Mouse (Mus musculus): ENCODE data around the gene Sh3bp5l. TPM values are rescaled to one million over a fixed set of nuclear protein-coding genes. Genes with fewer than 3 reads are reported as not detected.
A peak's percentile ranks its signal among the peaks of the same experiment; 100 is the strongest.
"Not testable (repeated sequence)": the region's sequence is repeated elsewhere in the genome, so short reads cannot be mapped to it uniquely, and the experiment has no call there.

Gene Sh3bp5l
- 19.5 and 20.6 TPM in 2 replicates for polyA plus RNA-seq (2012; ENCODE audit: insufficient read depth, insufficient read length, missing spikeins)

DNA sequence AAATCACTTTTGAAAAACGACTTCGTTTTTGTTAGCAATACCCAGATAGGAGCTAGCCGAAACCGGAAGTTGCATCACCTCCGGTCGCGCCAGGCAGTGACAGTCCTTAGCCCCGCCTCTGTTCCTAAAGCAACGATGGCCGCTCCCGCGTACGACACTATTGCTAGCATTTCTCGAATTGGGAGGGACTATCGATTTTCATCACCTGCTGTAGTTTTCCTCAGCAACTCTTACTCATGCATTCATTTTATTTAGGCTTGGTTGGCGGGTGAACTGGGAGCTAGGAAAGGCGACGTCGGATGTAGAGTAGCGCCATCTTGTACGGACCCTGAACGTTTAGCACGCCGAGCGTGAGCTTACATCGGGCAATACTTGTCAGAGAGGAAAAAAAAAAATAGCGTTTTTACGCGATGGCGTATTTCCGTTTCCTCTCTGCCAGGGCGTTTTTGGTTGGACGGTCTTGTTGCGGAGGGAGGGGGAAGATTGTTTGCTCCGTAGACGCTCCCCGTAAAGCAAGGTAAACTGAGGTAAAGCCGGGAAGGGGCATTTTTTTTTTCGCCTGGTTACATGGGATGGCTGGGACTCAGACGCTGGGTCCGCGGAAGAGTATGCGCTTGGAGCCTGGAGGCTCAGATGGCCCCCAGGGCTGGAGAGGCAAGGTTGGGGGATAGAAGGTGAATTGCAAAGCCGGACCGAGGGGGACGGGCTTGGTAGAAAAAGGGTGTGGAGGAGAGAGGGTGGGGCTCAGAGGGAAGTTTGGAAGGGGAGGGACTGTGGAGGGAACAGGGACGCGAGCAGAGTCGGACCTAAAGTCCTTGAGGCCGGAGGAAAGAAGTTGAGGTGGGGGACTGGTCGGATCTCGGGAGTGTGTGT is at the start of gene Sh3bp5l, which contains the start of gene Zfp672:
Sh3bp5l (plus strand) TSS at position 449 of the 873 bp plus-strand sequence.
Zfp672 (minus strand) TSS at position 64 of the 873 bp plus-strand sequence.
- Histone ChIP-seq H3K4me3 (ENCODE audit: insufficient read depth, low read depth, low read length) (peak within 1 kb of the TSS; percentile 84), H3K27ac (replicated peaks; ENCODE audit: low read depth, low read length) (peak within 1 kb of the TSS; percentile 96), H3K4me1 (ENCODE audit: control insufficient read depth, insufficient read depth, insufficient read length, low read length) (peaks cover 8% of the 10 kb centered on the region; the same call in 1 of the 2 replicates)

DNA sequence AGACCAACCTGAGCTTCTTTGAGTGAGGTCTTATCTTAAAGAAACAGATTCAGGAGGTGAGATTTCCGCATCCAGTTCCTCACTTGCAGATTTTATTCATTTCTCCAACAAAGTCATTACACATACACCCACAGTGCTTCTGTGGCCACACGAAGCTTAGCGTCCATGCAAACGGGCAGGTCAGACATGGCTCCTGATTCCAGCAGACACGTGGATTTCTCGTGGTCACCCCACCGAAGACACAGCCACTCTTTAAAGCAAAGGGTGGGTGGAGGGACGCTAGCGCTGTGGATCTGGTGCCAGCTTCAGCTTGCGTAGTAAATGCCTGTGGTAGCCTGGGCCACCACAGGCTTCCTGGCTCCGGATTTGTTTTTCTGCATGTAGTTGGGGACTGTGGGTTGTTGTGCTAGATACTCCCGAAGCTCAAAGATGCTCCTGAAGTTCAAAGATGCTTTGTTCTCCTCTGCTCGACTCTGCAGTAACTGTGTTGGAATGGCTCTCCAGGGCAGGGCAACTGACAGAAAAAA is 48.5 kb upstream of the Sh3bp5l start:
- H3K4me3 ChIP-seq (ENCODE audit: insufficient read depth, low read depth, low read length), result no peak overlapping the region
- no peaks in the 10 kb centered on the region for H3K4me1 ChIP-seq (ENCODE audit: control insufficient read depth, insufficient read depth, insufficient read length, low read length)
- no peak overlapping the region for H3K27ac ChIP-seq (replicated peaks; ENCODE audit: low read depth, low read length)

DNA sequence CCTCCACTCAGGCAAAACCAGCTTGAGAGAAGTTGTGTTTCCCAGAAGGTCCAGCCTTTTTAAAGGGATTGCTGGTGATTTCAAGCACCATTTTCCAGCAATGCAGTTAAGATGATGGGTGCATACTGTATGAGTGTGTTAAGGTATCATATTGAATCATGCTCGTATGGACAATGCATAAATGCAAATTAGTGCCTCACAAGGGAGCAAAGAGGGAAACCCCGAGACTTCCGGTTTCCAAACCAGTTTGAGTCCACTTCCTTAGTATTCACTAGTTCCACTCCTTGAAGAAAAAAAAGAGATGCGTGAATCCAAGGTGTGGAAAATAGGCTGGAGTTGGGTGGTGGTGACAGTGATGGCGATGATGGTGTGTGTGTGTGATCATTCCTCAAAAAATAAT is 48.0 kb upstream of the Sh3bp5l start:
- Histone ChIP-seq H3K4me3 (ENCODE audit: insufficient read depth, low read depth, low read length) (no peak overlapping the region), H3K4me1 (ENCODE audit: control insufficient read depth, insufficient read depth, insufficient read length, low read length) (no peaks in the 10 kb centered on the region), H3K27ac (replicated peaks; ENCODE audit: low read depth, low read length) (no peak overlapping the region)

DNA sequence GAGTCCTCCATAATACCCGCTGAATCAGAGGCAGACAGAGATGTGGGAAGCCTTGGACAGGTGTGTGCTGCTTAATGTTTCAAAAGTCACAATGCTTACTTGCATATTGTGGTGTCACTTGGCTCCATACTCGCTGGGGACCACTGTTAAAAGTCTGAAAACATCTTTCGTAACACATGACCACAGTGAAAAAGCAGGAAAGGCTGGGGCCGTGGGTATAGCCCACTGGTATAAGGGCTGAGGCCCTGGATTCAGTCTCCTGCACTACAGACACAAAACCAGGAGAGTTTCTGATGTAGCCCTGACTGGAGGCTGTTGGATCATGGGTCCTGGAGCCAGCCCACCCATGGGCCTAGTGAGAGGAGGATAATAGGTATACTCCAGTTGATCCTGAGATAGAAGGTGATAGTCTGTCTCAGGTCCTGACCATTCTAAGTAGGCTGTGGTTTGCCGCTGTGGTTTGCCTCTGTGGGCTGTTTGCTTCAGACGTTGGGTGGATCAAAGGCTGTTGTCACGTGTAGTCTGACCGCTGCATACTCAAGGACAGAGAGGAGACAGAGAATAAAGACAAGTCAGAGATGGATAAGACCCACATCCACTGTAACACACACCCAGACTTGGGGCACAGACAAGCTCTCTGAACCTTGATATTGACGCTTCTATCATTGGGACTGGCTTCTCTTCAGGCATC is 40.4 kb upstream of the Sh3bp5l start:
- Histone ChIP-seq H3K4me1 (ENCODE audit: control insufficient read depth, insufficient read depth, insufficient read length, low read length) (no peaks in the 10 kb centered on the region), H3K27ac (replicated peaks; ENCODE audit: low read depth, low read length) (no peak overlapping the region), H3K4me3 (ENCODE audit: insufficient read depth, low read depth, low read length) (no peak overlapping the region)

DNA sequence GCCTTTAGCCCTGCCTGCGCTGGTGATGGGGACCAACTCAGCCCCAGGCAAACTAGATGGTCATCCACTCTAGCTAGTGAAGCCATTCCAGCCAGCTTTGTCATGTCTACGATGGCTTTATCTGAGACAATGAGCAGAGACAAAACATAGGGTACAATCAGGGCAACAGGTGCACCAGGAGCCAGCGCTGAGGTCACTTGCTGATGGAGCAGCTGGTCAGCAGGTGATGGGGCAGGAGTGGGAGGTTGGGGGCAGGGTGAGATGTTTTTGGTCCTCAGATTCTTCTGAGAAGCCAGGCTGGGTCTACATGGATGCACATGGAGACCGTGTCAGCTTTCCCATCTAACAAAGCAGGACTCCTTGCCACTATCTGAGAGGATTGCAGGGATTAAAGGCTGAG is 39.7 kb upstream of the Sh3bp5l start:
- Histone ChIP-seq H3K27ac (replicated peaks; ENCODE audit: low read depth, low read length) (no peak overlapping the region), H3K4me1 (ENCODE audit: control insufficient read depth, insufficient read depth, insufficient read length, low read length) (no peaks in the 10 kb centered on the region), H3K4me3 (ENCODE audit: insufficient read depth, low read depth, low read length) (no peak overlapping the region)

DNA sequence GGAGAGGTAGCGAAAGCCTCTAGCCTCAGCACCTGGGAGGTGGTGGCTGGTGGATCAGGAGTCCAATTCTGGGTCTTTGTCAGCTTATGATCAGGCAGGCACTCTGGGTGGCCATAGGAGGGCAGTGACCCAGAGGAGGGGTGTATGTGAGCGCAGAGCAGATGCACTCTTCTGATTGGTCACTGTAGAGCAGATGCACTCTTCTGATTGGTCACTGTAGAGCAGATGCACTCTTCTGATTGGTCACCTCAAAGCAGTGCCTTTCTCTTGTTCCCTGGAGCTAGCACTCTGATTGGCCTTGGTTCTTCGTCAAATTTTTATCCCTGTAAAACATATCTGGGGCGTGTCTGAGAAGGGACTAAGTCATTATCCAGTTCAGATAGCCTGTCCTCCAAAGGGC is 37.7 kb upstream of the Sh3bp5l start:
- no peak overlapping the region for H3K4me3 ChIP-seq (ENCODE audit: insufficient read depth, low read depth, low read length)
- no peak overlapping the region for H3K27ac ChIP-seq (replicated peaks; ENCODE audit: low read depth, low read length)
- no peaks in the 10 kb centered on the region for H3K4me1 ChIP-seq (ENCODE audit: control insufficient read depth, insufficient read depth, insufficient read length, low read length)

DNA sequence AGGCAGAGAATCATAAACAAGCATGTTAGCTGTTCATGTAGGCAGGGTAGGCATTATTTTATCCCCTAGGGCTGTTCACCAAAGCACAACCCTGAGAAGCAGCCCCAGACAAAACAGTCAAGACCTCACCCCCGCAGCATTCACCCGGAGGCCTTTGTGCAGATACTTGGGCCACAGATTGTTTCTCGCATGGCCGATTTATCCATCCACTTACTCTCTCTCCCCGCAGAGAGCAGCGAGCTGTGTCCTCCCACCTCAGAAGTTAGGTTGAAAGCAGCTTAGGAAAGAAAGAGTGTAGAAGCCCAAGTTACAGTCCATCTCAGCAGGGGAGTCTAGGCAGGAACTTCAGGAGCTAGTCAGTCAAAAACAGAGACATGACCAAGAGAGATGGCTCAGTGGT is 33.1 kb upstream of the Sh3bp5l start:
- Histone ChIP-seq H3K4me3 (ENCODE audit: insufficient read depth, low read depth, low read length) (no peak overlapping the region), H3K4me1 (ENCODE audit: control insufficient read depth, insufficient read depth, insufficient read length, low read length) (no peaks in the 10 kb centered on the region), H3K27ac (replicated peaks; ENCODE audit: low read depth, low read length) (no peak overlapping the region)

DNA sequence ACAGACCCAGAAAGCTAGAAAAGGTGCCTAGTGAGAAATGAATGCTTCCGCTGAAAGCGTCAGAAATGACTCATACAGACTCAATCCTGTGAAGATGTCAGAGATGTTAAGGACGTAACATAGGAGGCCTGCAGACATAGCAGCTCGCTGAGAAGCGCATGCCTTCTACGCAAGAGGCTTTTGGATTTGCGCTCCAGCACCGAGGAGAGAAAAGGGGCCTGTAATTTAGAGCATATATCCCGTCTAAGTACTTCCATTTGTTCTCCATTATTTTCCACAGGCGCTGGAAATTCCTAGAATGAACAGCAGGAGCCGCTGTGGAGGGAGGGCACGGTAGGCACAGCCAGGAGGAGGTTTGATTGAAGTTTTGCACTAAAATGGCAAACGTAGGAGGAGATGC is 29.5 kb upstream of the Sh3bp5l start:
- H3K4me1 ChIP-seq (ENCODE audit: control insufficient read depth, insufficient read depth, insufficient read length, low read length), result 0 out of 2 replicates have a peak, but pooled peaks cover 2% of the 10 kb centered on the region
- H3K27ac ChIP-seq (replicated peaks; ENCODE audit: low read depth, low read length), result no peak overlapping the region
- peak overlapping the region; percentile 42 for H3K4me3 ChIP-seq (ENCODE audit: insufficient read depth, low read depth, low read length)

DNA sequence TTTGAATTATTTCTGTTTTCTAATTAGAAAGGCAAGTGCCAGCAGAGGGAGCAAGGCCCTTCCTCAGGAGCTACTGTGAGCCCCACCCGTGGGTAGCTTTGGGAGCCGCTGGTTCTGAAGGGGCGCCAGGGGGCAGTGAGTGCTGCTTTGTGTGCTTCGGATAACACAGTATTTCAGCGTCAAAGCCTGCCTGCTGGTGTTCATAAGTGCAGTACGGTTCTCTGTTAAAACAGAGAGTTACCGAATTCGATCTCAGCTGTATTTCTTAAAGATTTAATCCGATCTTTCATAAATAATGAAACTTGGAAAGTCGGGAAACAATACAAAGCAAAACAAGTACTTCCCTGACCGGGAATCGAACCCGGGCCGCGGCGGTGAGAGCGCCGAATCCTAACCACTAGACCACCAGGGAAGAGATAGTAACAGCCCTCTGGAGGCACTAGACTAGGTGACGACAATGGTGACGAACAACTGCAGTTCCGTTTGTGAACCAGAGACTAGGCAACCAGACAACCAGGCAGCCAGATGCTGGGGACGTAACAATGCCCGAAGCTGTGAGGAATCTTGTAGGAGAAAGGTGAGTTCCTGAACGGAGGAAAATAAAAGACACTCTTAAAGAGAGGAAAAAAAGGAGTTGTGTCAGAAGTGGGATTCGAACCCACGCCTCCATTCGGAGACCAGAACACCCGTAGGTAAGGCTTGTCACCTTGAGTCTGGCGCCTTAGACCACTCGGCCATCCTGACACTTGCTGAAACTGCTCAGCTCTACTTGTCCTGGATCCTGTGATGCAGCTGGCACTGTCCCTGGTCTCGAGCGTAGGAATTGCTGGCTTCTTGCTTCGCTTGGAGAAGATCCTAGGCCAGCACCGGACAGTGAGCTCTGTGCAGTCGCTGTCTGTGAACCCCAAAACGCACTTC is 28.4 kb upstream of the Sh3bp5l start:
- H3K4me1 ChIP-seq (ENCODE audit: control insufficient read depth, insufficient read depth, insufficient read length, low read length), result 0 out of 2 replicates have a peak, but pooled peaks cover 2% of the 10 kb centered on the region
- H3K27ac ChIP-seq (replicated peaks; ENCODE audit: low read depth, low read length), result peak overlapping the region; percentile 39
- peak overlapping the region; percentile 78 for H3K4me3 ChIP-seq (ENCODE audit: insufficient read depth, low read depth, low read length)

DNA sequence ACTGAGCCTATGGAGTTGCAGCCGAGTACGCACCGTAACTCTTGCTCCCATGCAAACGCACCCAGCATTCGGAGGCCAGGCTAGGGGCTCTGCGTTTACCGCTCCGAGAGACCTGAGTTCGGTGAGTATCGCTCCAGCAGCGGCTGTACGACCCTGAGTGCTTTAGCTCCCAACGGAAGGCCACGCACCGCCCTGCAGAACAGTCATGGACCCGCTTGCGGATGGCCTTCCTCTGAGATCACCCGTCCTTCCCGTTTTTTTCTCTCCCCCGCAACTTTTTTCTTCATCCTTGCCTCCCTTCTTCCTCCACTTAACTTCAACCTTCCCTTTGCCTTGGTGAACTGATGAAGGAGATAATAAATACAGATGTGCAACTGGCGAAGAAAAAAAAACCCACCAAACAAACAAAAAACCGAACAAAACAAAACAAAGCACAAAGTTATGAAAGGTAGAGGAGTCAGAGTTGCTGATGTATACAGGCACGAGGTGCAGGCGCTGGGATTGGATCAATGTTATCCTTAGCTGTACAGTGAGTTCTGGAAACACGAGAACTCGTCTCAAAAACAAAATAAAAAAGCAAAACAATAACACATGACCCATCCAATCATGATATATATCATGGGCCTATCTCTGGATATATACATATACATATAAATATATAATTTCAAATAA is 27.6 kb upstream of the Sh3bp5l start:
- peak overlapping the region; percentile 26 for H3K27ac ChIP-seq (replicated peaks; ENCODE audit: low read depth, low read length)
- H3K4me1 ChIP-seq (ENCODE audit: control insufficient read depth, insufficient read depth, insufficient read length, low read length), result 0 out of 2 replicates have a peak, but pooled peaks cover 5% of the 10 kb centered on the region
- H3K4me3 ChIP-seq (ENCODE audit: insufficient read depth, low read depth, low read length), result peak overlapping the region; percentile 78

DNA sequence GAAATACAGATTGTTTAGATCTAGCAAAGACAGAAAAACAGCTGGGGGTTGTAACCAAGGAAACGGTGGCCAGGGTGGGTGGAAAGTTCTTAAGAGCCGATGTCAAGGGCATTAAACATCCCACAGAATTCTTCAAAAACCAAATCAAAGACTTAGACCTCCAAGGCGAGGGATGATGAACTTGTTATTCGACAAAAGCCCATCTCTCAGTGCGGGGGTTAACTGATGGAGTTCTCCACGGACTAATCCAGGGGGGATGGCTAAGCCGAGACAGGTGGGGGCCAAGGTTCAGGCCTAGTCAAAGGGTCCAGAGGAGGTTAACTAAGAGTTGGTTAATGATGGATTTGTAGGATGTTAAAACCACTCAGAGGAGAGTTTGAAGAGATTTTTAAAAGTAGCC is 26.9 kb upstream of the Sh3bp5l start:
- Histone ChIP-seq H3K4me3 (ENCODE audit: insufficient read depth, low read depth, low read length) (no peak overlapping the region), H3K27ac (replicated peaks; ENCODE audit: low read depth, low read length) (no peak overlapping the region), H3K4me1 (ENCODE audit: control insufficient read depth, insufficient read depth, insufficient read length, low read length) (0 out of 2 replicates have a peak, but pooled peaks cover 5% of the 10 kb centered on the region)

DNA sequence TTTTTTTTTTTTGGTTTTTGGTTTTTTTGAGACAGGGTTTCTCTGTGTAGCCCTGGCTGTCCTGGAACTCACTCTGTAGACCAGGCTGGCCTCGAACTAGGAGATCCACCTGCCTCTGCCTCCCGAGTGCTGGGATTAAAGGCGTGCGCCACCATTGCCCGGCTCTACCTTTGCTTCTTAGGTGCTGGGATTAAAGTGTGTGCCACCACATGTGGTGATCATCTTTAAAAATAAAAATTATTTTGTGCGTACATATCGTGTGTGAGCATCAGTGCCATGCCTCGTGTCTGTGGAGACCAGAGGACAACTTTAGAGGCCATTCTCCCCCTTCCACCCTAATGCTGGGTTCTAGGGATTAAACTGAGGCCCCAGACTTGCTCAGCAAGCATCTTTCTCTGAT is 25.2 kb upstream of the Sh3bp5l start:
- H3K27ac ChIP-seq (replicated peaks; ENCODE audit: low read depth, low read length); H3K4me3 ChIP-seq (ENCODE audit: insufficient read depth, low read depth, low read length); H3K4me1 ChIP-seq (ENCODE audit: control insufficient read depth, insufficient read depth, insufficient read length, low read length): not testable (repeated sequence)

DNA sequence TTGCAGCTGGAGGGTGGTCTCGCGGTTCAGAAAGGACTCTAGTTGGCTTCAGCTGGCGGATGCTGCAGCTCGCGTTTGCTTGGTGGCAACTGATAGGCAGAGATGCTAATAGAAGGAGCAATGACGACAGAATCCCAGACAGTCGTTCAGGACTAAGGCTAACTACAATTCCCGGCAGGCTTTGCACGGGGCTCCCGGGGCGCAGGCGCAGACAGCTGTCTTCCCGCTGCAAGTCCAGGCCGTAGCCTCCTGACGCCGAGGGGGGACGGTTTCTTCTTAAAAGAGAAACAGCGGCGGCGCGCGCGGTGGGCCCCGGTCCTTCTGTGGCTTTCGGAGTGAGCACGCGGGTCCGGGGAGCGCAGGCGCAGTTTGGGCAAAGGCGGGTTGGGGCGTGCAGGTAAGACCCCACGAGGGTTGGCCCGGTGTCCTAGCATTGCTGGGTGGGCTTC is 23.6 kb upstream of the Sh3bp5l start, which contains the start of gene Zfp692:
Zfp692 (plus strand) TSS at position 210 of the 449 bp plus-strand sequence.
- H3K4me1 ChIP-seq (ENCODE audit: control insufficient read depth, insufficient read depth, insufficient read length, low read length), result 0 out of 2 replicates have a peak, but pooled peaks cover 5% of the 10 kb centered on the region
- no peak within 1 kb of the TSS for H3K27ac ChIP-seq (replicated peaks; ENCODE audit: low read depth, low read length)
- H3K4me3 ChIP-seq (ENCODE audit: insufficient read depth, low read depth, low read length), result peak within 1 kb of the TSS; percentile 65
